ENCODE assay signal across 17 mouse cellular contexts in the genomic region with DNA sequence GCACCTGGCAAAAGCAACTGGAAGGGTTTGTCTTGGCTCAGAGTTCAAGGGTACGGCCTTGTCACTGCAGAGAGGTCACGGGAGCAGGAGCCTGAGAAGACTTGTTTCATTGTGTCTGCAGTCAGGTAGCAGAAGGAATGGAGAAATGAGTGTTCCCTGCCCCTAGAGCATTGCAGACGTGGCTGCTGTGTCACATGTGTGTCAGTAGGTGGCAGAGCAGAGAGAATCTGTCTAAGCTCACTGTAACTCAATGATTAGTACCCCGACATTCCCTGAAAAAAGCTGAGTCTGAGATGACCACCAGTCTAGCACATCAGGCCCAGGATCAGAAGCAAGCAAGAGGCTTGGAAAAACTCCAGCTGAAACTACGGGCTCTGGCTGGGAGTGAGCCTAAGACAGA.
DNase-seq lines count a peak whose midpoint lies in the region; ATAC-seq and TF ChIP-seq lines count a peak whose summit lies in the region.
"Had no signal": no experiment of that assay in that cellular context is flagged by ENCODE, and none has a peak within 500 bp of the region (broad histone marks: within the 10 kb centered on the region; RNA-seq: fewer than 3 reads in every experiment).

No protein-coding gene starts in this region.

- no peak overlapping the region for H3K9ac ChIP-seq in hindbrain, postnatal 0 days (replicated peaks; ENCODE audit: low read length)
- no peak overlapping the region for H3K9ac ChIP-seq in hindbrain, embryonic 16.5 days (ENCODE audit: low read depth, low read length)
- no peak overlapping the region for H3K9ac ChIP-seq in liver, postnatal 0 days (replicated peaks)
- no peak overlapping the region for H3K9ac ChIP-seq in liver, embryonic 11.5 days (ENCODE audit: low read depth, low read length)
- H3K9ac ChIP-seq in CH12.LX (ENCODE audit: insufficient read depth, low read depth), result no peak overlapping the region
- H3K9ac ChIP-seq: liver, embryonic 15.5 days; neural tube, embryonic 13.5 days had no signal

- no peak overlapping the region for H3K27ac ChIP-seq in hindbrain, postnatal 0 days
- no peak overlapping the region for H3K27ac ChIP-seq in hindbrain, embryonic 16.5 days (ENCODE audit: low read depth, low read length)
- no peak overlapping the region for H3K27ac ChIP-seq in liver, postnatal 0 days (ENCODE audit: low read depth)
- no peak overlapping the region for H3K27ac ChIP-seq in liver, embryonic 11.5 days (ENCODE audit: low read depth, low read length)
- no peak overlapping the region for H3K27ac ChIP-seq in CH12.LX (ENCODE audit: insufficient read depth, low read depth)
- H3K27ac ChIP-seq: embryonic facial prominence, embryonic 10.5 days; liver, embryonic 15.5 days; neural tube, embryonic 13.5 days had no signal

- H3K4me2 ChIP-seq in hindbrain, postnatal 0 days (ENCODE audit: low read depth, low read length), result no peak overlapping the region
- H3K4me2 ChIP-seq in hindbrain, embryonic 16.5 days (ENCODE audit: low read length), result no peak overlapping the region
- H3K4me2 ChIP-seq in liver, postnatal 0 days (ENCODE audit: low read depth, low read length), result no peak overlapping the region
- no peak overlapping the region for H3K4me2 ChIP-seq in liver, embryonic 11.5 days
- no peak overlapping the region for H3K4me2 ChIP-seq in CH12.LX (ENCODE audit: insufficient read depth, low read depth, poor library complexity, severe bottlenecking)
- H3K4me2 ChIP-seq: liver, embryonic 15.5 days; neural tube, embryonic 13.5 days had no signal

- no peaks in the 10 kb centered on the region for H3K27me3 ChIP-seq in hindbrain, postnatal 0 days (ENCODE audit: insufficient read depth, low read length)
- H3K27me3 ChIP-seq in hindbrain, embryonic 16.5 days (replicated peaks; ENCODE audit: control insufficient read depth, insufficient read depth, low read length), result no peaks in the 10 kb centered on the region
- no peaks in the 10 kb centered on the region for H3K27me3 ChIP-seq in liver, postnatal 0 days (ENCODE audit: insufficient read depth, low read length)
- H3K27me3 ChIP-seq in liver, embryonic 11.5 days (replicated peaks; ENCODE audit: control insufficient read depth, insufficient read depth, low read length), result no peaks in the 10 kb centered on the region
- no peaks in the 10 kb centered on the region for H3K27me3 ChIP-seq in CH12.LX (replicated peaks)
- H3K27me3 ChIP-seq: liver, embryonic 15.5 days; megakaryocyte, embryonic 14.5 days; neural tube, embryonic 13.5 days had no signal

- TF ChIP-seq EP300 in liver, postnatal 0 days (IDR thresholded peaks at IDR 0.05; ENCODE audit: low read depth), result no peak
- TF ChIP-seq EP300 in CH12.LX (IDR thresholded peaks at IDR 0.05; ENCODE audit: low read length), result no peak

- no peaks in the 10 kb centered on the region for H3K9me3 ChIP-seq in hindbrain, postnatal 0 days (ENCODE audit: low read length)
- no peaks in the 10 kb centered on the region for H3K9me3 ChIP-seq in hindbrain, embryonic 16.5 days (ENCODE audit: control insufficient read depth, low read length)
- H3K9me3 ChIP-seq in liver, postnatal 0 days (ENCODE audit: low read length), result no peaks in the 10 kb centered on the region
- H3K9me3 ChIP-seq in liver, embryonic 11.5 days (ENCODE audit: control insufficient read depth, low read length), result no peaks in the 10 kb centered on the region
- no peaks in the 10 kb centered on the region for H3K9me3 ChIP-seq in CH12.LX (replicated peaks; ENCODE audit: low read length)
- H3K9me3 ChIP-seq: embryonic facial prominence, embryonic 10.5 days; liver, embryonic 15.5 days; neural tube, embryonic 13.5 days had no signal

- no peaks in the 10 kb centered on the region for H3K4me1 ChIP-seq in hindbrain, postnatal 0 days (ENCODE audit: insufficient read depth, low read length)
- no peaks in the 10 kb centered on the region for H3K4me1 ChIP-seq in hindbrain, embryonic 16.5 days (ENCODE audit: control insufficient read depth, insufficient read depth, low read depth, low read length)
- no peaks in the 10 kb centered on the region for H3K4me1 ChIP-seq in liver, postnatal 0 days (ENCODE audit: insufficient read depth)
- H3K4me1 ChIP-seq in liver, embryonic 11.5 days (replicated peaks; ENCODE audit: control insufficient read depth, insufficient read depth, low read length), result no peaks in the 10 kb centered on the region
- H3K4me1 ChIP-seq in CH12.LX (ENCODE audit: control insufficient read depth in 1 of 2, insufficient read depth in 2 of 2), result no peaks in the 10 kb centered on the region; a peak in 1 of 4 replicates
- H3K4me1 ChIP-seq: liver, embryonic 15.5 days; megakaryocyte, embryonic 14.5 days; neural tube, embryonic 13.5 days had no signal

- peak; percentile 27 for TF ChIP-seq RAD21 in CH12.LX (IDR thresholded peaks at IDR 0.05; ENCODE audit: low read depth, low read length)

- dilution Hi-C loops in CH12.LX (cut with MboI; ENCODE audit: extremely low pct_ligation_motif_present, extremely low pct_unique_long_range_greater_than_20kb, low sequenced_read_pairs), result no loop called here

- H3K36me3 ChIP-seq in hindbrain, postnatal 0 days (ENCODE audit: insufficient read depth, low read length), result no peaks in the 10 kb centered on the region
- no peaks in the 10 kb centered on the region for H3K36me3 ChIP-seq in hindbrain, embryonic 16.5 days (ENCODE audit: control insufficient read depth, insufficient read depth, low read length)
- H3K36me3 ChIP-seq in liver, postnatal 0 days (replicated peaks; ENCODE audit: insufficient read depth, low read length), result no peaks in the 10 kb centered on the region
- H3K36me3 ChIP-seq in liver, embryonic 11.5 days (ENCODE audit: control insufficient read depth, insufficient read depth, low read length), result no peaks in the 10 kb centered on the region
- H3K36me3 ChIP-seq in CH12.LX (replicated peaks in 1 of 2; ENCODE audit: control insufficient read depth in 1 of 2, insufficient read depth in 1 of 2, low read length in 1 of 2), result no peaks in the 10 kb centered on the region
- H3K36me3 ChIP-seq: embryonic facial prominence, embryonic 10.5 days; liver, embryonic 15.5 days; neural tube, embryonic 13.5 days had no signal

- H3K79me2 ChIP-seq in CH12.LX (replicated peaks; ENCODE audit: control insufficient read depth, extremely low read depth, insufficient read depth, poor library complexity, severe bottlenecking), result no peaks in the 10 kb centered on the region

- no peak for ATAC-seq in hindbrain, postnatal 0 days
- ATAC-seq in hindbrain, embryonic 16.5 days, result no peak; the same call in 1 of the 2 replicates
- ATAC-seq in liver, postnatal 0 days, result no peak
- ATAC-seq in liver, embryonic 11.5 days (replicated peaks; ENCODE audit: low FRiP score), result no peak

- TF ChIP-seq CTCF in hindbrain, postnatal 0 days (IDR thresholded peaks at IDR 0.05; ENCODE audit: low read depth), result peak; percentile 51
- peak; percentile 41 for TF ChIP-seq CTCF in liver, postnatal 0 days (IDR thresholded peaks at IDR 0.05; ENCODE audit: low read depth)
- peak; percentile 26 to 54; a peak in 2 of 4 replicates for TF ChIP-seq CTCF in CH12.LX (conservative IDR thresholded peaks at IDR 0.05 in 1 of 2, IDR thresholded peaks at IDR 0.05 in 1 of 2; ENCODE audit: low read depth in 2 of 2, low read length in 2 of 2)

- peak; percentile 9 for DNase-seq in hindbrain, postnatal 0 days (ENCODE audit: low spot score)
- no peak for DNase-seq in liver, postnatal 0 days
- DNase-seq in liver, embryonic 11.5 days (ENCODE audit: low spot score), result no peak
- DNase-seq in CH12.LX (ENCODE audit: extremely low read depth) (no peak), ZHBTc4 (ENCODE audit: low read depth, low spot score) (peak; percentile 13)
- no peak for DNase-seq in natural killer cell, adult 2 months (ENCODE audit: low spot score in 2 of 2)
- DNase-seq in ovary, postnatal 10 days (ENCODE audit: low spot score), result no peak
- DNase-seq: adrenal gland, adult 2 months; cerebellum, adult 9-10 months; gastrocnemius, postnatal 14 days; kidney, postnatal 10 days; thymus, adult 2 months had no signal

- no peak overlapping the region for H3K4me3 ChIP-seq in hindbrain, postnatal 0 days (ENCODE audit: low read length)
- no peak overlapping the region for H3K4me3 ChIP-seq in hindbrain, embryonic 16.5 days (ENCODE audit: low read length)
- no peak overlapping the region for H3K4me3 ChIP-seq in liver, postnatal 0 days (ENCODE audit: low read depth, low read length)
- no peak overlapping the region for H3K4me3 ChIP-seq in liver, embryonic 11.5 days (ENCODE audit: low read depth, low read length)
- no peak overlapping the region for H3K4me3 ChIP-seq in CH12.LX (replicated peaks in 1 of 3; ENCODE audit: low read depth in 2 of 3, low read length in 2 of 3, poor library complexity in 1 of 3)
- H3K4me3 ChIP-seq: embryonic facial prominence, embryonic 10.5 days; liver, embryonic 15.5 days; megakaryocyte, embryonic 14.5 days; neural tube, embryonic 13.5 days had no signal

- WGBS in hindbrain, postnatal 0 days, result 81% methylated on average over 5 of the region's 5 CpGs
- WGBS in hindbrain, embryonic 16.5 days, result 80% methylated on average over 5 of the region's 5 CpGs
- 68% methylated on average over 5 of the region's 5 CpGs for WGBS in liver, postnatal 0 days (ENCODE audit: insufficient replicate concordance)
- 68% methylated on average over 5 of the region's 5 CpGs for WGBS in liver, embryonic 11.5 days

- in situ Hi-C loops in CH12.LX (cut with MboI; ENCODE audit: low pct_ligation_motif_present, low pct_unique_long_range_greater_than_20kb, low sequenced_read_pairs), result loop anchor here (25.0 kb wide), 1 partner anchor 791 kb away; no protein-coding TSS in a partner anchor

- no peak for TF ChIP-seq POLR2A in CH12.LX (IDR thresholded peaks at IDR 0.05; ENCODE audit: low read depth, low read length)

TF ChIP-seq in CH12.LX, 34 proteins besides CTCF, POLR2A, EP300 and RAD21:
- no peak for TF ChIP-seq JUND (conservative IDR thresholded peaks at IDR 0.05; ENCODE audit: low read depth, low read length)
- no peak for TF ChIP-seq CHD1 (IDR thresholded peaks at IDR 0.05; ENCODE audit: low read depth, low read length)
- no peak for TF ChIP-seq MAFK (IDR thresholded peaks at IDR 0.05; ENCODE audit: insufficient replicate concordance, low read length)
- TF ChIP-seq SMC3 (IDR thresholded peaks at IDR 0.05; ENCODE audit: low read depth, low read length), result peak; percentile 55
- no peak for TF ChIP-seq TCF12 (IDR thresholded peaks at IDR 0.05; ENCODE audit: low read depth, low read length)

Comparison
In these comparisons a context has a peak if more than half of its experiments do, and no peak if none do; other contexts are left out.
1. DNase-seq: peak in hindbrain, postnatal 0 days (single experiment) and ZHBTc4 (single experiment); none in liver, postnatal 0 days (single experiment), liver, embryonic 11.5 days (single experiment), CH12.LX (single experiment), natural killer cell, adult 2 months (0 of 2) and ovary, postnatal 10 days (single experiment).
2. Peak in every context shown above with its lines, with median percentiles within 50 percentile points of each other: CTCF ChIP-seq.